Mouse (Mus musculus) NIH3T3 (cell line): ENCODE measurements around the gene Tuba3a.

Source experiments
- DNase-seq: peaks from one replicate; pipeline ENCODE4 v3.0.0-alpha.2; 2012; ENCODE audit warnings: low read depth

Tuba3a gene

GRCm38 (mm10) chr6:125231117-125232044 lies 54.5 kb downstream of the Tuba3a start, which contains the start of gene Tapbpl:
Gene Tapbpl (minus strand): TSS chr6:125231860.
- peak; percentile 74 for DNase-seq

- no peak for DNase-seq
These were observed 55.3 kb downstream of the Tuba3a start for GRCm38 (mm10) chr6:125230571-125230970.
